Mouse (Mus musculus): Measurements from ENCODE around the gene Gla. TPM values are rescaled to one million over a fixed set of nuclear protein-coding genes. Genes with fewer than 3 reads are reported as not detected.

Gla gene
- polyA plus RNA-seq, 1 experiment from 2014 or later: 5.2 TPM

- H3K9me3 ChIP-seq (ENCODE audit: low read length): no peaks in the 10 kb centered on the region
- H3K9ac ChIP-seq (replicated peaks; ENCODE audit: low read length): no peak overlapping the region
- H3K27me3 ChIP-seq (ENCODE audit: insufficient read depth, low read length): peaks cover 7% of the 10 kb centered on the region; the same call in 1 of the 2 replicates
- H3K4me3 ChIP-seq (ENCODE audit: low read length): no peak overlapping the region
- no peak for ATAC-seq (ENCODE audit: low FRiP score, low TSS enrichment)
- no peaks in the 10 kb centered on the region for H3K4me1 ChIP-seq (ENCODE audit: insufficient read depth, low read length)
- no peaks in the 10 kb centered on the region for H3K36me3 ChIP-seq (ENCODE audit: insufficient read depth, low read length)
- H3K27ac ChIP-seq (ENCODE audit: low read length): no peak overlapping the region
- WGBS: 67% methylated on average over 4 of the region's 4 CpGs
- H3K4me2 ChIP-seq (replicated peaks; ENCODE audit: low read depth, low read length): no peak overlapping the region
Observed at GRCm38 (mm10) chrX:134623350-134623749, 22.4 kb upstream of the Gla start.

GRCm38 (mm10) chrX:134621685-134622084 is 20.8 kb upstream of the Gla start:
- H3K9ac ChIP-seq (replicated peaks; ENCODE audit: low read length): no peak overlapping the region
- ATAC-seq (ENCODE audit: low FRiP score, low TSS enrichment): no peak
- WGBS: 74% methylated on average over 3 of the region's 3 CpGs

GRCm38 (mm10) chrX:134620254-134620865 is 19.4 kb upstream of the Gla start:
- ATAC-seq (ENCODE audit: low FRiP score, low TSS enrichment): no peak
- 72% methylated on average over 8 of the region's 8 CpGs for WGBS

More at GRCm38 (mm10) chrX:134621685-134622084, 20.8 kb upstream of the Gla start:
- Histone ChIP-seq H3K4me2 (replicated peaks; ENCODE audit: low read depth, low read length) (no peak overlapping the region), H3K4me3 (ENCODE audit: low read length) (no peak overlapping the region), H3K27ac (ENCODE audit: low read length) (no peak overlapping the region), H3K9me3 (ENCODE audit: low read length) (no peaks in the 10 kb centered on the region), H3K4me1 (ENCODE audit: insufficient read depth, low read length) (no peaks in the 10 kb centered on the region), H3K27me3 (ENCODE audit: insufficient read depth, low read length) (peaks cover 7% of the 10 kb centered on the region; the same call in 1 of the 2 replicates), H3K36me3 (ENCODE audit: insufficient read depth, low read length) (no peaks in the 10 kb centered on the region)

GRCm38 (mm10) chrX:134619695-134620094 is 18.8 kb upstream of the Gla start:
- H3K27ac ChIP-seq (ENCODE audit: low read length): no peak overlapping the region
- no peaks in the 10 kb centered on the region for H3K36me3 ChIP-seq (ENCODE audit: insufficient read depth, low read length)
- peaks cover 7% of the 10 kb centered on the region; the same call in 1 of the 2 replicates for H3K27me3 ChIP-seq (ENCODE audit: insufficient read depth, low read length)
- no peak overlapping the region for H3K4me3 ChIP-seq (ENCODE audit: low read length)
- H3K4me1 ChIP-seq (ENCODE audit: insufficient read depth, low read length): no peaks in the 10 kb centered on the region
- no peak for ATAC-seq (ENCODE audit: low FRiP score, low TSS enrichment)
- H3K4me2 ChIP-seq (replicated peaks; ENCODE audit: low read depth, low read length): no peak overlapping the region
- H3K9me3 ChIP-seq (ENCODE audit: low read length): no peaks in the 10 kb centered on the region
- no peak overlapping the region for H3K9ac ChIP-seq (replicated peaks; ENCODE audit: low read length)
- WGBS: 47% methylated on average over 9 of the region's 9 CpGs

More at GRCm38 (mm10) chrX:134620254-134620865, 19.4 kb upstream of the Gla start:
- Histone ChIP-seq H3K36me3 (ENCODE audit: insufficient read depth, low read length) (no peaks in the 10 kb centered on the region), H3K9ac (replicated peaks; ENCODE audit: low read length) (no peak overlapping the region), H3K4me2 (replicated peaks; ENCODE audit: low read depth, low read length) (no peak overlapping the region), H3K4me1 (ENCODE audit: insufficient read depth, low read length) (no peaks in the 10 kb centered on the region), H3K27ac (ENCODE audit: low read length) (no peak overlapping the region), H3K4me3 (ENCODE audit: low read length) (no peak overlapping the region), H3K9me3 (ENCODE audit: low read length) (no peaks in the 10 kb centered on the region), H3K27me3 (ENCODE audit: insufficient read depth, low read length) (peaks cover 7% of the 10 kb centered on the region; the same call in 1 of the 2 replicates)

GRCm38 (mm10) chrX:134614306-134614705 is 13.4 kb upstream of the Gla start:
- WGBS: 77% methylated on average over 2 of the region's 2 CpGs
- Histone ChIP-seq H3K9me3 (ENCODE audit: low read length) (no peaks in the 10 kb centered on the region), H3K27me3 (ENCODE audit: insufficient read depth, low read length) (no peaks in the 10 kb centered on the region; the same call in 1 of the 2 replicates), H3K4me1 (ENCODE audit: insufficient read depth, low read length) (0 out of 2 replicates have a peak, but pooled peaks cover 4% of the 10 kb centered on the region), H3K4me2 (replicated peaks; ENCODE audit: low read depth, low read length) (no peak overlapping the region), H3K36me3 (ENCODE audit: insufficient read depth, low read length) (no peaks in the 10 kb centered on the region), H3K4me3 (ENCODE audit: low read length) (no peak overlapping the region), H3K27ac (ENCODE audit: low read length) (no peak overlapping the region), H3K9ac (replicated peaks; ENCODE audit: low read length) (no peak overlapping the region)
- no peak for ATAC-seq (ENCODE audit: low FRiP score, low TSS enrichment)

- Histone ChIP-seq H3K9me3 (ENCODE audit: low read length) (no peaks in the 10 kb centered on the region), H3K27ac (ENCODE audit: low read length) (peak overlapping the region; percentile 92), H3K4me3 (ENCODE audit: low read length) (peak overlapping the region; percentile 27), H3K4me2 (replicated peaks; ENCODE audit: low read depth, low read length) (peak overlapping the region; percentile 51), H3K4me1 (ENCODE audit: insufficient read depth, low read length) (0 out of 2 replicates have a peak, but pooled peaks cover 4% of the 10 kb centered on the region), H3K9ac (replicated peaks; ENCODE audit: low read length) (peak overlapping the region; percentile 55), H3K36me3 (ENCODE audit: insufficient read depth, low read length) (peaks cover under 1% of the 10 kb centered on the region; the same call in 1 of the 2 replicates), H3K27me3 (ENCODE audit: insufficient read depth, low read length) (no peaks in the 10 kb centered on the region; the same call in 1 of the 2 replicates)
- WGBS: 16% methylated on average over 14 of the region's 15 CpGs
- peak; percentile 94 for ATAC-seq (ENCODE audit: low FRiP score, low TSS enrichment)
Observed at GRCm38 (mm10) chrX:134612285-134612959, 11.5 kb upstream of the Gla start.

- no peak for ATAC-seq (ENCODE audit: low FRiP score, low TSS enrichment)
- WGBS: 61% methylated on average over 4 of the region's 4 CpGs
- no peak overlapping the region for H3K4me2 ChIP-seq (replicated peaks; ENCODE audit: low read depth, low read length)
- no peak overlapping the region for H3K9ac ChIP-seq (replicated peaks; ENCODE audit: low read length)
- 0 out of 2 replicates have a peak, but pooled peaks cover 4% of the 10 kb centered on the region for H3K4me1 ChIP-seq (ENCODE audit: insufficient read depth, low read length)
- no peak overlapping the region for H3K27ac ChIP-seq (ENCODE audit: low read length)
- H3K27me3 ChIP-seq (ENCODE audit: insufficient read depth, low read length): no peaks in the 10 kb centered on the region; the same call in 1 of the 2 replicates
- peaks cover 3% of the 10 kb centered on the region; the same call in 1 of the 2 replicates for H3K36me3 ChIP-seq (ENCODE audit: insufficient read depth, low read length)
- no peak overlapping the region for H3K4me3 ChIP-seq (ENCODE audit: low read length)
- no peaks in the 10 kb centered on the region for H3K9me3 ChIP-seq (ENCODE audit: low read length)
Observed at GRCm38 (mm10) chrX:134610984-134611383, 10.1 kb upstream of the Gla start.

- no peak for ATAC-seq (ENCODE audit: low FRiP score, low TSS enrichment)
- Histone ChIP-seq H3K9me3 (ENCODE audit: low read length) (no peaks in the 10 kb centered on the region), H3K36me3 (ENCODE audit: insufficient read depth, low read length) (peaks cover 3% of the 10 kb centered on the region; the same call in 1 of the 2 replicates), H3K4me3 (ENCODE audit: low read length) (no peak overlapping the region), H3K27ac (ENCODE audit: low read length) (no peak overlapping the region), H3K4me1 (ENCODE audit: insufficient read depth, low read length) (0 out of 2 replicates have a peak, but pooled peaks cover 4% of the 10 kb centered on the region), H3K9ac (replicated peaks; ENCODE audit: low read length) (no peak overlapping the region), H3K4me2 (replicated peaks; ENCODE audit: low read depth, low read length) (no peak overlapping the region), H3K27me3 (ENCODE audit: insufficient read depth, low read length) (no peaks in the 10 kb centered on the region; the same call in 1 of the 2 replicates)
- WGBS: 36% methylated on average over 4 of the region's 4 CpGs
Observed at GRCm38 (mm10) chrX:134609472-134609871, 8.5 kb upstream of the Gla start.

- H3K4me3 ChIP-seq (ENCODE audit: low read length): peak overlapping the region; percentile 65
- no peaks in the 10 kb centered on the region; the same call in 1 of the 2 replicates for H3K27me3 ChIP-seq (ENCODE audit: insufficient read depth, low read length)
- peak overlapping the region; percentile 92 for H3K27ac ChIP-seq (ENCODE audit: low read length)
- peak overlapping the region; percentile 74 for H3K9ac ChIP-seq (replicated peaks; ENCODE audit: low read length)
- peak; percentile 59 for ATAC-seq (ENCODE audit: low FRiP score, low TSS enrichment)
- 17% methylated on average over 40 of the region's 43 CpGs for WGBS
- no peaks in the 10 kb centered on the region for H3K36me3 ChIP-seq (ENCODE audit: insufficient read depth, low read length)
- H3K4me2 ChIP-seq (replicated peaks; ENCODE audit: low read depth, low read length): peak overlapping the region; percentile 57
- no peaks in the 10 kb centered on the region for H3K4me1 ChIP-seq (ENCODE audit: insufficient read depth, low read length)
- H3K9me3 ChIP-seq (ENCODE audit: low read length): no peaks in the 10 kb centered on the region
Observed at GRCm38 (mm10) chrX:134601380-134602120, 625 bp upstream of the Gla start.

Measured in kidney, embryonic 16.5 days (tissue).